ENCODE assay signal across 8 mouse cellular contexts in genomic region chr2:113848245-113849121, GRCm38 (mm10). TPM values are rescaled to one million over a fixed set of nuclear protein-coding genes. Genes with fewer than 3 reads are reported as not detected.
A peak's percentile ranks its signal among the peaks of the same experiment; 100 is the strongest.
DNase-seq lines count a peak whose midpoint lies in the region; ATAC-seq and TF ChIP-seq lines count a peak whose summit lies in the region.

Arhgap11a (minus strand) TSS chr2:113848661.

- H3K9me3 ChIP-seq in megakaryocyte, embryonic 14.5 days: no peaks in the 10 kb centered on the region

- H3K36me3 ChIP-seq in megakaryocyte, embryonic 14.5 days (replicated peaks; ENCODE audit: low read length): peaks cover 20% of the 10 kb centered on the region

- H3K4me1 ChIP-seq in cortical plate, adult 2 months (ENCODE audit: control insufficient read depth, insufficient read depth, low read length): peaks cover 2% of the 10 kb centered on the region; the same call in 1 of the 2 replicates
- H3K4me1 ChIP-seq in megakaryocyte, embryonic 14.5 days: peaks cover 50% of the 10 kb centered on the region

- DNase-seq in gastrocnemius, adult 8-10 months (ENCODE audit: low spot score in 2 of 2): peak; percentile 76 to 80
- peak; percentile 99 for DNase-seq in hindlimb bud, embryonic 11.5 days (ENCODE audit: extremely low spot score, low read depth, low spot score)
- peak; percentile 86 to 90 for DNase-seq in left cerebral cortex, adult 8-10 months (ENCODE audit: low spot score in 2 of 2)
- DNase-seq in right cerebral cortex, postnatal 10 days (ENCODE audit: low spot score in 2 of 2): peak; percentile 93
- DNase-seq in urinary bladder, postnatal 25 days (ENCODE audit: low spot score): peak; percentile 89

- no peak for TF ChIP-seq CTCF in cortical plate, adult 2 months (IDR thresholded peaks at IDR 0.05; ENCODE audit: extremely low read depth, insufficient read depth, low read length)

- H3K4me3 ChIP-seq in cortical plate, adult 2 months (ENCODE audit: insufficient read depth, low read length): peak within 1 kb of the TSS; percentile 41
- peak within 1 kb of the TSS; percentile 98 for H3K4me3 ChIP-seq in megakaryocyte, embryonic 14.5 days (replicated peaks)

- TF ChIP-seq POLR2A in cortical plate, adult 2 months (IDR thresholded peaks at IDR 0.05; ENCODE audit: extremely low read depth, insufficient read depth, low read length): no peak

- no peaks in the 10 kb centered on the region for H3K27me3 ChIP-seq in megakaryocyte, embryonic 14.5 days (replicated peaks)

- ATAC-seq in activated CD4-positive, CD25-positive, alpha-beta regulatory T cell, adult 4 months: peak; percentile 93

- peak within 1 kb of the TSS; percentile 90 for H3K27ac ChIP-seq in cortical plate, adult 2 months (ENCODE audit: insufficient read depth, low read length)

RNA-seq across cellular contexts. Expression of gene Arhgap11a, which starts in this region (rescaled TPM):
- 1 to 10 TPM; 4.5 to 7.5 TPM for polyA plus RNA-seq in activated CD4-positive, CD25-positive, alpha-beta regulatory T cell, adult 4 months (2017; shearing (Covaris generic))
- polyA plus RNA-seq in cortical plate, adult 2 months (2012; rRNA removed): 1.3 and 1.8 TPM in 2 replicates
- total RNA-seq in gastrocnemius, adult 8-10 months (2022): 1 to 10 TPM in 2 of 4 experiments, under 1 TPM in 2; 0.65 to 1.2 (median 0.92) TPM
- 1 to 10 TPM; 2.7 to 3.3 (median 2.8) TPM for total RNA-seq in left cerebral cortex, adult 8-10 months (2022)
- polyA plus RNA-seq in megakaryocyte, embryonic 14.5 days (2012; ENCODE audit: insufficient read depth, low replicate concordance): 3.6 and 4.6 TPM in 2 replicates

Comparison
In these comparisons a context has a peak if more than half of its experiments do, and no peak if none do; other contexts are left out.
1. Peak in every context shown above with its lines: DNase-seq, ATAC-seq, H3K4me3 ChIP-seq and H3K27ac ChIP-seq.